Mouse (Mus musculus) neural tube, embryonic 10.5 days (tissue): ENCODE results near the gene Elovl6.

Experiments used
- DNase-seq: peaks from one replicate; pipeline ENCODE4 v3.0.0-alpha.2; 2017; ENCODE audit warnings: low spot score; ENCODE audit errors: extremely low spot score

The Elovl6 gene

GRCm38 (mm10) chr3:129541456-129541855 lies 9.3 kb downstream of the Elovl6 start:
- no peak for DNase-seq

GRCm38 (mm10) chr3:129543376-129543775 lies 11.2 kb downstream of the Elovl6 start:
- DNase-seq: no peak

- DNase-seq: no peak
These were observed 12.1 kb downstream of the Elovl6 start for GRCm38 (mm10) chr3:129544217-129544616.

GRCm38 (mm10) chr3:129545228-129545627 lies 13.1 kb downstream of the Elovl6 start:
- no peak for DNase-seq

GRCm38 (mm10) chr3:129545801-129546200 lies 13.6 kb downstream of the Elovl6 start:
- no peak for DNase-seq

- DNase-seq: no peak
These were observed 15.8 kb downstream of the Elovl6 start for GRCm38 (mm10) chr3:129547837-129548435.

- DNase-seq: no peak
These were observed 16.6 kb downstream of the Elovl6 start for GRCm38 (mm10) chr3:129548760-129549159.

GRCm38 (mm10) chr3:129549546-129549945 lies 17.4 kb downstream of the Elovl6 start:
- no peak for DNase-seq

- DNase-seq: no peak
These were observed 19.6 kb downstream of the Elovl6 start for GRCm38 (mm10) chr3:129551581-129552290.

GRCm38 (mm10) chr3:129552370-129552769 lies 20.2 kb downstream of the Elovl6 start:
- DNase-seq: no peak

GRCm38 (mm10) chr3:129553173-129553572 lies 21.0 kb downstream of the Elovl6 start:
- DNase-seq: no peak

GRCm38 (mm10) chr3:129553661-129554060 lies 21.5 kb downstream of the Elovl6 start:
- DNase-seq: no peak

- DNase-seq: no peak
These were observed 22.3 kb downstream of the Elovl6 start for GRCm38 (mm10) chr3:129554436-129554835.

- DNase-seq: no peak
These were observed 24.9 kb downstream of the Elovl6 start for GRCm38 (mm10) chr3:129557048-129557447.

GRCm38 (mm10) chr3:129557566-129557965 lies 25.4 kb downstream of the Elovl6 start:
- no peak for DNase-seq

GRCm38 (mm10) chr3:129558016-129558955 lies 26.1 kb downstream of the Elovl6 start:
- no peak for DNase-seq

- DNase-seq: no peak
These were observed 27.9 kb downstream of the Elovl6 start for GRCm38 (mm10) chr3:129560068-129560467.

GRCm38 (mm10) chr3:129561011-129561410 lies 28.9 kb downstream of the Elovl6 start:
- no peak for DNase-seq

- no peak for DNase-seq
These were observed 29.7 kb downstream of the Elovl6 start for GRCm38 (mm10) chr3:129561853-129562252.

GRCm38 (mm10) chr3:129562411-129562810 lies 30.3 kb downstream of the Elovl6 start:
- DNase-seq: no peak

- DNase-seq: no peak
These were observed 31.7 kb downstream of the Elovl6 start for GRCm38 (mm10) chr3:129563807-129564206.

GRCm38 (mm10) chr3:129564852-129565251 lies 32.7 kb downstream of the Elovl6 start:
- DNase-seq: no peak
